Mouse (Mus musculus) lung, embryonic 15.5 days (tissue): ENCODE results near the gene Il4i1. TPM values are rescaled to one million over a fixed set of nuclear protein-coding genes. Genes with fewer than 3 reads are reported as not detected.
"Not testable (repeated sequence)": the region's sequence is repeated elsewhere in the genome, so short reads cannot be mapped to it uniquely, and the experiment has no call there.

Experiments used
- ATAC-seq: fragments of 200-750 bp; cut with Nextera tagmentation; 2 replicates; pipeline ENCODE4 v1.8.0; 2017; ENCODE audit warnings: moderate number of reproducible peaks, borderline replicate concordance; ENCODE audit not compliant: low FRiP score, low TSS enrichment; ENCODE audit errors: extremely low read depth
- H3K27ac ChIP-seq: fragments of 300-500 bp; sonication (generic); 2 replicates; pipeline ENCODE4 v1.5.1; 2015; ENCODE audit warnings: moderate library complexity, mild to moderate bottlenecking, inconsistent platforms
- H3K27me3 ChIP-seq: fragments of 300-500 bp; sonication (generic); 2 replicates; pipeline ENCODE4 v1.6.1; 2015; ENCODE audit warnings: inconsistent platforms
- H3K36me3 ChIP-seq: fragments of 300-500 bp; sonication (generic); 2 replicates; pipeline ENCODE4 v1.6.1; 2015; ENCODE audit warnings: inconsistent platforms
- H3K4me1 ChIP-seq: fragments of 300-500 bp; sonication (generic); 2 replicates; pipeline ENCODE4 v1.6.1; 2015; ENCODE audit warnings: inconsistent platforms
- H3K4me2 ChIP-seq: fragments of 300-500 bp; sonication (generic); 2 replicates; pipeline ENCODE4 v1.6.1; 2015; ENCODE audit warnings: inconsistent platforms, mild to moderate bottlenecking, moderate library complexity
- H3K4me3 ChIP-seq: fragments of 300-500 bp; sonication (generic); 2 replicates; pipeline ENCODE4 v1.5.1; 2015; ENCODE audit warnings: mild to moderate bottlenecking, inconsistent platforms
- H3K9ac ChIP-seq: fragments of 300-500 bp; sonication (generic); 2 replicates; pipeline ENCODE4 v1.6.1; 2015; ENCODE audit warnings: inconsistent platforms
- H3K9me3 ChIP-seq: fragments of 300-500 bp; sonication (generic); 2 replicates; pipeline ENCODE4 v1.6.1; 2016; ENCODE audit warnings: inconsistent platforms
- WGBS: fragments of 180-500 bp; shearing (Covaris S2); methylation state at CpG from one replicate; pipeline ENCODE4 v1.1.7; 2015; 5-methylcytosine and 5-hydroxymethylcytosine counted together
- polyA plus RNA-seq: library from polyadenylated mRNA; unstranded; fragments of >200 nt; fragmentation: Nextera tagmentation; extraction: Ambion mirVana; gene quantifications from 2 replicates; pipeline ENCODE4 v1.2.1, GENCODE M21; 2015

The Il4i1 gene
- polyA plus RNA-seq, 1 experiment from 2014 or later = 1.7 TPM

GRCm38 (mm10) chr7:44868465-44868864, 52.3 kb downstream of the Il4i1 start:
- H3K4me2 ChIP-seq = peak overlapping the region; percentile 71
- H3K27me3 ChIP-seq = no peaks in the 10 kb centered on the region
- H3K4me3 ChIP-seq = peak overlapping the region; percentile 99
- peak overlapping the region; percentile 100 for H3K9ac ChIP-seq
- peak overlapping the region; percentile 100 for H3K27ac ChIP-seq
- WGBS = 5% methylated on average over 16 of the region's 16 CpGs
- H3K4me1 ChIP-seq = peaks cover 53% of the 10 kb centered on the region
- no peak for ATAC-seq
- peaks cover 22% of the 10 kb centered on the region for H3K36me3 ChIP-seq
- no peaks in the 10 kb centered on the region for H3K9me3 ChIP-seq

- H3K9me3 ChIP-seq = no peaks in the 10 kb centered on the region
- WGBS = under 1% methylated on average over 105 of the region's 108 CpGs
- H3K27ac ChIP-seq = peak overlapping the region; percentile 100
- H3K9ac ChIP-seq = peak overlapping the region; percentile 100
- H3K27me3 ChIP-seq = no peaks in the 10 kb centered on the region
- H3K4me3 ChIP-seq = peak overlapping the region; percentile 99
- H3K4me1 ChIP-seq = peaks cover 52% of the 10 kb centered on the region
- peak overlapping the region; percentile 71 for H3K4me2 ChIP-seq
- ATAC-seq = peak; percentile 64
- H3K36me3 ChIP-seq = peaks cover 15% of the 10 kb centered on the region
Observed at GRCm38 (mm10) chr7:44868919-44869696, 52.9 kb downstream of the Il4i1 start.

- Histone ChIP-seq H3K9ac (peak within 1 kb of the TSS; percentile 100), H3K4me1 (peaks cover 44% of the 10 kb centered on the region)
Observed at GRCm38 (mm10) chr7:44869697-44870528, 53.7 kb downstream of the Il4i1 start, which contains the start of gene Ptov1. Gene Ptov1 (minus strand): TSS chr7:44869788.

GRCm38 (mm10) chr7:44870614-44871013, 54.4 kb downstream of the Il4i1 start:
- Histone ChIP-seq H3K36me3 (0 out of 2 replicates have a peak, but pooled peaks cover 1% of the 10 kb centered on the region), H3K27me3 (no peaks in the 10 kb centered on the region), H3K9ac (peak overlapping the region; percentile 100; the same call in 1 of the 2 replicates), H3K4me2 (peak overlapping the region; percentile 71), H3K4me1 (peaks cover 37% of the 10 kb centered on the region), H3K4me3 (peak overlapping the region; percentile 99), H3K27ac (peak overlapping the region; percentile 100), H3K9me3 (no peaks in the 10 kb centered on the region)
- 78% methylated on average over 6 of the region's 6 CpGs for WGBS
- no peak for ATAC-seq

More at GRCm38 (mm10) chr7:44869697-44870528, 53.7 kb downstream of the Il4i1 start, which contains the start of gene Ptov1:
- ATAC-seq = peak; percentile 93
- WGBS = 2% methylated on average over 29 of the region's 29 CpGs
- H3K4me3 ChIP-seq = peak within 1 kb of the TSS; percentile 99
- H3K27me3 ChIP-seq = no peaks in the 10 kb centered on the region
- no peaks in the 10 kb centered on the region for H3K9me3 ChIP-seq
- peak within 1 kb of the TSS; percentile 71 for H3K4me2 ChIP-seq
- peaks cover 7% of the 10 kb centered on the region; the same call in 1 of the 2 replicates for H3K36me3 ChIP-seq
- peak within 1 kb of the TSS; percentile 100 for H3K27ac ChIP-seq

- H3K4me3 ChIP-seq = no peak overlapping the region
Observed at GRCm38 (mm10) chr7:44871181-44871580, 55.0 kb downstream of the Il4i1 start.

GRCm38 (mm10) chr7:44871774-44872173, 55.6 kb downstream of the Il4i1 start:
- peaks cover 26% of the 10 kb centered on the region for H3K4me1 ChIP-seq
- not testable (repeated sequence) for H3K9me3 ChIP-seq, ATAC-seq, H3K4me2 ChIP-seq, H3K27ac ChIP-seq, H3K9ac ChIP-seq, H3K27me3 ChIP-seq, H3K4me3 ChIP-seq
- 83% methylated on average over 2 of the region's 2 CpGs for WGBS
- peaks cover 12% of the 10 kb centered on the region for H3K36me3 ChIP-seq

More at GRCm38 (mm10) chr7:44871181-44871580, 55.0 kb downstream of the Il4i1 start:
- Histone ChIP-seq H3K36me3 (peaks cover 6% of the 10 kb centered on the region; the same call in 1 of the 2 replicates), H3K9me3 (no peaks in the 10 kb centered on the region), H3K9ac (no peak overlapping the region), H3K4me2 (no peak overlapping the region), H3K4me1 (peaks cover 32% of the 10 kb centered on the region), H3K27ac (no peak overlapping the region), H3K27me3 (no peaks in the 10 kb centered on the region)
- 94% methylated on average over 1 of the region's 1 CpGs for WGBS
- ATAC-seq = no peak

GRCm38 (mm10) chr7:44877833-44878232, 61.6 kb downstream of the Il4i1 start:
- WGBS = 84% methylated on average over 14 of the region's 14 CpGs
- ATAC-seq = no peak
- Histone ChIP-seq H3K4me1 (0 out of 2 replicates have a peak, but pooled peaks cover 2% of the 10 kb centered on the region), H3K27me3 (no peaks in the 10 kb centered on the region), H3K9me3 (no peaks in the 10 kb centered on the region), H3K36me3 (peaks cover 71% of the 10 kb centered on the region), H3K27ac (no peak overlapping the region), H3K9ac (no peak overlapping the region), H3K4me3 (no peak overlapping the region), H3K4me2 (no peak overlapping the region)

- Histone ChIP-seq H3K27me3 (no peaks in the 10 kb centered on the region), H3K27ac (no peak overlapping the region), H3K36me3 (peaks cover 74% of the 10 kb centered on the region), H3K4me1 (no peaks in the 10 kb centered on the region), H3K9me3 (no peaks in the 10 kb centered on the region), H3K9ac (no peak overlapping the region), H3K4me3 (no peak overlapping the region), H3K4me2 (no peak overlapping the region)
- ATAC-seq = no peak
- 90% methylated on average over 3 of the region's 3 CpGs for WGBS
Observed at GRCm38 (mm10) chr7:44883036-44883435, 66.8 kb downstream of the Il4i1 start.

GRCm38 (mm10) chr7:44884637-44885036, 68.5 kb downstream of the Il4i1 start:
- no peak overlapping the region for H3K27ac ChIP-seq
- WGBS = 92% methylated on average over 5 of the region's 5 CpGs
- no peak for ATAC-seq
- peaks cover 69% of the 10 kb centered on the region for H3K36me3 ChIP-seq
- 0 out of 2 replicates have a peak, but pooled peaks cover 6% of the 10 kb centered on the region for H3K4me1 ChIP-seq
- H3K9me3 ChIP-seq = no peaks in the 10 kb centered on the region
- H3K4me2 ChIP-seq = no peak overlapping the region
- no peaks in the 10 kb centered on the region for H3K27me3 ChIP-seq
- no peak overlapping the region for H3K4me3 ChIP-seq
- H3K9ac ChIP-seq = no peak overlapping the region

- H3K27ac ChIP-seq = no peak overlapping the region
- no peaks in the 10 kb centered on the region for H3K27me3 ChIP-seq
- H3K36me3 ChIP-seq = peaks cover 50% of the 10 kb centered on the region
- H3K9ac ChIP-seq = no peak overlapping the region
- H3K4me2 ChIP-seq = no peak overlapping the region
- H3K9me3 ChIP-seq = no peaks in the 10 kb centered on the region
- H3K4me1 ChIP-seq = peaks cover 23% of the 10 kb centered on the region
- no peak for ATAC-seq
- no peak overlapping the region for H3K4me3 ChIP-seq
- 86% methylated on average over 7 of the region's 7 CpGs for WGBS
Observed at GRCm38 (mm10) chr7:44886964-44887363, 70.8 kb downstream of the Il4i1 start.

- H3K36me3 ChIP-seq = peaks cover 35% of the 10 kb centered on the region
- no peak overlapping the region for H3K4me3 ChIP-seq
- H3K4me1 ChIP-seq = peaks cover 28% of the 10 kb centered on the region
- H3K27me3 ChIP-seq = no peaks in the 10 kb centered on the region
- no peak overlapping the region for H3K9ac ChIP-seq
- 75% methylated on average over 13 of the region's 13 CpGs for WGBS
- no peaks in the 10 kb centered on the region for H3K9me3 ChIP-seq
- ATAC-seq = no peak
- no peak overlapping the region for H3K27ac ChIP-seq
- no peak overlapping the region for H3K4me2 ChIP-seq
Observed at GRCm38 (mm10) chr7:44888256-44889105, 72.3 kb downstream of the Il4i1 start.
